Mouse (Mus musculus): Measurements from ENCODE around the gene Luzp1.

- TF ChIP-seq CTCF (IDR thresholded peaks at IDR 0.05; ENCODE audit: low read depth) (no peak), EP300 (optimal IDR thresholded peaks at IDR 0.05) (no peak)
Observed at GRCm38 (mm10) chr4:136524309-136524708, 54.7 kb downstream of the Luzp1 start.

Measured in stomach, postnatal 0 days (tissue).